Mouse (Mus musculus): ENCODE measurements around the gene Ddx23.

The Ddx23 gene

GRCm38 (mm10) chr15:98662567-98663545, at the start of gene Ddx23:
TSS of gene Ddx23 (minus strand) at chr15:98662894.
- peak; percentile 99 for DNase-seq (ENCODE audit: low spot score)

- DNase-seq (ENCODE audit: low spot score) = peak; percentile 36
Measured at GRCm38 (mm10) chr15:98710442-98710841, 47.7 kb upstream of the Ddx23 start.

DNA sequence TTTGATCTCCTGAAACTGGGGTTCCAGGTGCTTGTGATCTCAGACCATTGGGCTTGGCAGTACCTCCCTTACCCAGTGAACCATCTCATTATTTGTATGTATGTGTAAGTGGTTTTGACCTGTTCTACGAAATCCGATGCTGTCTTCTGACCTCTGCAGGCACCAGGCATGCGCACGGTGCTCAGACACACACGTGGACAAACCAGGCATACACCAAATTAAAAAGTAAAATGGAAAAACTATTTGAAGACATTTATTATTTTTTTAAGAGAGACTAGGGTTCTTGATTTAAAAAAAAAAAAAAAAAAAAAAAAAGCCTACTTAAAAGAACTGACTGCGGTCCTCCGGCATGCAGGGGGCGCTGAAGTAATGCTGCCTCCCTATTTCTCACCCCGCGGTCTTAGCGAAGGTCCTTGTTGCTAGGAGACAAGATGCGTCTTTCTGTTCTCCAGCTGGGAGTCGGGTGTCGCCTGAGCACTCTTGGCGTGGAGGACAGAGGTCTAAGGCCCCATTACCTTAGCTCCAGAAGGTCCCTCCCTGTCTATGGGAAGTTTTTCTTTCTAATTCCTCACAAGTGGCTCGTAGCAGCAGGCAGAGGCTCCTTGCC, 45.2 kb upstream of the Ddx23 start, which contains the start of gene Ccdc65:
Gene Ccdc65, plus strand, starts transcription at position 442 of the 607 bp plus-strand sequence.
- DNase-seq (ENCODE audit: low spot score) = peak; percentile 87

- DNase-seq (ENCODE audit: low spot score) = no peak
Measured at GRCm38 (mm10) chr15:98704312-98704711, 41.6 kb upstream of the Ddx23 start.

- DNase-seq (ENCODE audit: low spot score) = peak; percentile 93
Measured at GRCm38 (mm10) chr15:98699190-98700105, 36.8 kb upstream of the Ddx23 start.

DNA sequence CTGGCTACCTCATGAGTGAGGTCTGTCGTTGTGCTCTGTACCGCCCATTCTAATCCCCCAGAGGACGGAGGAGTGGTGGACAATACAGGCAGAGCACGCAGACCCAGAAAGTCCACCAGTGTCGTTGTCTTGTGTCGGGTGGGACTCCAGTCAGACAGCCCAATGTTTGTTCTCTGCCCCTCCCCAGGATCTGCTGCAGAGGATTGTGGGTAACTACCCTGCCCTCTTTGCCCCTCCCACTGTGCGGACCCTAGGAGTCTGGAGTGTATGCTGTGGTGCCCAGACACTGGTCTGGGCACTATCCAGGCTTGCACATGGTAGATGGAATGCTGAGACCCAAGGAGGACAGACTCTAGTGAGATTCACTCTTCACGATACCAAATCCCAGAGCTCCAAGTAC, 33.5 kb upstream of the Ddx23 start:
- DNase-seq (ENCODE audit: low spot score) = no peak

GRCm38 (mm10) chr15:98695726-98696125, 33.0 kb upstream of the Ddx23 start:
- no peak for DNase-seq (ENCODE audit: low spot score)

- DNase-seq (ENCODE audit: low spot score) = no peak
Measured at GRCm38 (mm10) chr15:98692171-98692715, 29.5 kb upstream of the Ddx23 start.

GRCm38 (mm10) chr15:98691486-98692147, 28.9 kb upstream of the Ddx23 start:
- no peak for DNase-seq (ENCODE audit: low spot score)

DNA sequence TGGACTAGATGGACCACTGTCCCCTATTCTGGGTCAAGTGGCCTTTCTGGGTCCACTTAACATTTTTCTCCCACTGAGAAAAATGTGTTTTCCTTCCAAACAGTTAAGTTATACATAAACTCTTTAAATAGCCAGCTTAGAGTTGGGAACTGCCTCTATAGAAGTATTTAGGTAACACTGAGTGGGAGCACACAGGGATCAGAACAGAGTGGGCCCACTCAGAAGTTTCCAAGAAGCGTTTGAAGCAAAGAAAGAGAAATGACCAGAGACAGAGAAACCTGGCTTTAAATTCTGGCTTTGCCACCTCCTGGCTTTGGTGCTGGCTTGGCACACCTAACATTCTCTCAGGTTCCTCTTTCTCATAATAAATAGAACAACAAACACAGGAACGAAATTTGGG, 27.0 kb upstream of the Ddx23 start:
- DNase-seq (ENCODE audit: low spot score) = no peak

GRCm38 (mm10) chr15:98685926-98686325, 23.2 kb upstream of the Ddx23 start:
- no peak for DNase-seq (ENCODE audit: low spot score)

DNA sequence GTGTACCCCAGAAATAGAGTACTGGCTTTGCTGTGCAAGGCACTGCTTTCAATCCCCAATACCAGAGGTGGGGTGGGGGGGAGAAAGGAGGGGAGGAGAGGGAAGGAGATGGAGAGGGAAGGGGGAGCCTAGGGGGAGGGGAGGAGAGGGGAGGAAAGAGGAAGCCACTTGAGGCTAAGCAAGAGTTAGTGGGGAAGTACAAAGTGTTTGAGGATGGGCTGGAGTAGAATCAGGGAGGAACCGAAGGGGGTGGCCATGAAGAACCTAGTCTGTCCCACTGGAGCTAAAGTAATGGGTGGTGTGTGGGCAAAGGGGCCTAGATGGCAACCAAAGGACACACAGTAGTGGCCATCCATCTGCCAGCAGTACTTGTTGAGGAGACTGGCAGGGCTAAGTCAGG, 21.1 kb upstream of the Ddx23 start:
- no peak for DNase-seq (ENCODE audit: low spot score)

DNA sequence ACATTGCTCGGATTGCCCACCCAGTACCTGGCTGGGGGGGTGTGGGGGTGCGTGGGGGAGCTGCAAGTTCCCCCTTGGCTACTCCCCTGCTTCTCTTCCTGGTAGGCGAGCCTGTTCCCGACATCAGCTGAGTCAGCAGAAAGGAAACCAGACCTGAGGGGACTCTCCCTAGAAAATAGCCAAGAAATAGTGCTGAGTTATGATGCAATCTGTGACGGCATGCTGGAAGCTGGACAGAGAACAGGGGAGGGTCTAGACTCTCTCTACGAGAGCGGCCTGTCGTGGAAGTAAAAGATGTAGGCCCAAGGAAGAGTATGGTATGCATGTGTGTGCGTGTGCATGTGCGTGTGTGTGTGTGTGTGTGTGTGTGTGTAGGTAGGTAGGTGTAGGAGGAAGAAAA, 20.5 kb upstream of the Ddx23 start:
- DNase-seq (ENCODE audit: low spot score) = peak; percentile 66

DNA sequence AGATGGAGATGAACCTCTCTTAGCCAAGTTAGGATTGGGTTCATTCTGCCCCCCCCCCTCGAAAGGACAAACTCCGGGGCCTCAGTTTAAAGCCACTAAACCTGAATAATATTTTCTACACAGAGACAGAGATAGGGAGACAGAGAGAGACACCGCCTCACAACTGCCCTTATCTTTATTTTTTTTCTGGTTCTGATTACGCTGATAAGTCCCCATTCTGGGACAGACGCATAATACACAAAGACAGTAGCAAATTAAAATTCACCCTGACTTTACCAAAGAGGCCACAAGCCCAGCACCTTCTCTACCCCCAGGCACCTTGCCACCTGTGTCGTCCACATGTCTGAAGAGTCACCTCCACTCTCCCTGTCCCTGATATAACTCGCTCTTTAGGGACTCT, 18.9 kb upstream of the Ddx23 start:
- no peak for DNase-seq (ENCODE audit: low spot score)

DNA sequence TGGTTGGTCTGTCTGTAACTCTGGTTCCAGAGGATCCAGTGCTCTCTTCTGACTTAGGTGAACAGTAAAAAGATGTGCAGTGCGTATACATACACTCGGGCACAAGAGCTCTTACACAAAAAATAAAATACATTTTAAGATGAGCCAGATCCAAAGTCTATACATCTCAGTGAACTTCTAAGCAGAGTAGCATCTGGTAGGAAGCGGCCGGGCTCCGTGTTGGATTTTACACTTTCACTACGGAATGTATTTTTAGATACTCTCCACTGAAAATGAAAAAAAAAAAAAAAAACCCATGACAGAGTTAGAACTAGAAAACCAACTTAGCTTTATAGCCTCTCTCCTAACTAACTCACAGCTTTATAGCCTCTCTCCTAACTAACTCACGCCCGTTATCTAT, 18.0 kb upstream of the Ddx23 start:
- no peak for DNase-seq (ENCODE audit: low spot score)

DNA sequence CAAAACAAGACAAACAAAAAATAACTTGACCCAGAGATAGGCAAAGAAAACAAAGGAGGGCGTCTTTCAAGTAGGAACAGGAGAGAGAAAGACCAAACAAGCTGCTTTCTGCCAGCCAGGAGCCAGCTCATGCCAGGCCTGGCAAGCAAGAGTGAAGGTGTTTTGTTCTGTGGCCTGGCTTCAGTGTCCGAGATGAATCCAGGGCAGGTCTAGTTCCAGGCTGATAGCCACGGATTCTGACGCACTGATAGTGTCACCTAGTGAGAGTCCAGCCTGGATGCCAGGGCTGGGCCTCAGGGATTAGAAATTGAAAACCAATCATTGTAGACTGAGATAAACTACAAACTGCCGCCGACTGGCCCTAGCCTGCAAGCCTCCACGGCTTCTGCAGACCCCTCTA, 15.3 kb upstream of the Ddx23 start:
- no peak for DNase-seq (ENCODE audit: low spot score)

- DNase-seq (ENCODE audit: low spot score) = peak; percentile 97
Measured at GRCm38 (mm10) chr15:98676940-98677728, 14.4 kb upstream of the Ddx23 start, which contains the start of gene Rnd1. TSS of gene Rnd1 (minus strand) at chr15:98677461.

GRCm38 (mm10) chr15:98676471-98676870, 13.8 kb upstream of the Ddx23 start:
- peak; percentile 66 for DNase-seq (ENCODE audit: low spot score)

- DNase-seq (ENCODE audit: low spot score) = peak; percentile 52
Measured at GRCm38 (mm10) chr15:98675634-98676250, 13.0 kb upstream of the Ddx23 start.

- DNase-seq (ENCODE audit: low spot score) = no peak
Measured at GRCm38 (mm10) chr15:98674994-98675545, 12.4 kb upstream of the Ddx23 start.
